Mouse (Mus musculus): ENCODE data around the gene Olfr961. TPM values are rescaled to one million over a fixed set of nuclear protein-coding genes. Genes with fewer than 3 reads are reported as not detected.

The Olfr961 gene
- polyA plus RNA-seq, 2 experiments from 2014 or later: 0.18 TPM; not detected in 1

Other genes with a start within 250 kb of the Olfr961 start
- gene Olfr952, start 217.9 kb upstream of the Olfr961 start, polyA plus RNA-seq (2017; shearing (Covaris generic)): not detected
- gene Olfr954, start 188.4 kb upstream of the Olfr961 start, polyA plus RNA-seq (2017; shearing (Covaris generic)): under 1 TPM in 1 of 2 experiments, not detected in 1; 0.16 TPM
- not detected for gene Olfr955, start 173.1 kb upstream of the Olfr961 start, polyA plus RNA-seq (2017; shearing (Covaris generic))
- not detected for gene Olfr44, start 151.1 kb upstream of the Olfr961 start, polyA plus RNA-seq (2017; shearing (Covaris generic))
- not detected for gene Olfr957, start 129.3 kb upstream of the Olfr961 start, polyA plus RNA-seq (2017; shearing (Covaris generic))
- not detected for gene Olfr958, start 91.0 kb upstream of the Olfr961 start, polyA plus RNA-seq (2017; shearing (Covaris generic))
- gene Olfr959, start 69.5 kb upstream of the Olfr961 start, polyA plus RNA-seq (2017; shearing (Covaris generic)): not detected
- gene AW551984, start 40.7 kb upstream of the Olfr961 start, polyA plus RNA-seq (2017; shearing (Covaris generic)): not detected
- not detected for gene Olfr148, start 34.4 kb upstream of the Olfr961 start, polyA plus RNA-seq (2017; shearing (Covaris generic))
- not detected for gene Olfr960, start 23.7 kb upstream of the Olfr961 start, polyA plus RNA-seq (2017; shearing (Covaris generic))
- not detected for gene Olfr963, start 22.1 kb downstream of the Olfr961 start, polyA plus RNA-seq (2017; shearing (Covaris generic))
- gene Olfr149, start 62.0 kb downstream of the Olfr961 start, polyA plus RNA-seq (2017; shearing (Covaris generic)): under 1 TPM in 1 of 2 experiments, not detected in 1; 0.44 TPM
- gene Olfr965, start 66.3 kb downstream of the Olfr961 start, polyA plus RNA-seq (2017; shearing (Covaris generic)): not detected
- not detected for gene Olfr150, start 85.9 kb downstream of the Olfr961 start, polyA plus RNA-seq (2017; shearing (Covaris generic))
- not detected for gene Olfr967, start 101.2 kb downstream of the Olfr961 start, polyA plus RNA-seq (2017; shearing (Covaris generic))
- not detected for gene Olfr968, start 138.2 kb downstream of the Olfr961 start, polyA plus RNA-seq (2017; shearing (Covaris generic))
- not detected for gene Olfr969, start 145.9 kb downstream of the Olfr961 start, polyA plus RNA-seq (2017; shearing (Covaris generic))
- gene Olfr970, start 163.8 kb downstream of the Olfr961 start, polyA plus RNA-seq (2017; shearing (Covaris generic)): not detected
- not detected for gene Olfr971, start 191.8 kb downstream of the Olfr961 start, polyA plus RNA-seq (2017; shearing (Covaris generic))
- gene Olfr972, start 221.3 kb downstream of the Olfr961 start, polyA plus RNA-seq (2017; shearing (Covaris generic)): not detected